Mouse (Mus musculus) kidney, adult 2 months (tissue): ENCODE measurements around the gene Ckap4.

Source experiments
- CTCF ChIP-seq: fragments of 200-500 bp; conservative IDR thresholded peaks from 2 replicates; pipeline ENCODE4 v1.5.1; 2011; ENCODE audit warnings: low read depth, mild to moderate bottlenecking, control low read depth, low read length, moderate library complexity, mixed read lengths; ENCODE audit not compliant: insufficient read depth, insufficient read length
- POLR2A ChIP-seq: fragments of 200-500 bp; IDR thresholded peaks from one replicate; pipeline ENCODE4 v1.6.1; 2011; ENCODE audit warnings: low read depth, low read length, control low read depth

DNA sequence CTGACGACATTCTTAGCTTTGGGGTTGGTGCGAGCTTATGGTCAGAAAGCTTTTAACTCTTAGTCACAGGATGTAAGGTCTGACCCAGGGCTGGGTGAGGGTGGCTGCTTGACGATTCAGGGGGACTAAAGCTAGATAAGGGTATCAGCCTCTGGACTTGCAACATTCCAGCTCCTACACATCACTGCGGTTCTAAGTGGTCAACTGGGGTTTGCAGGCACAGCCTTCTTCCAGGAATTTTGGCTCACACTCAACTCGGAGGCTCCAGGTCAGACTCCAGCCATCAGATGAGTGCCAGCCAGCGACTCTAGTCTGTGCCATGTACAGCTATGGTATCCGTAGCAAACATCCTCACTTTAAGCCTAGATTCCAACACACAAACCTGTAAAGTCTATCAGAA lies 39.4 kb downstream of the Ckap4 start:
- no peak for TF ChIP-seq POLR2A
- TF ChIP-seq CTCF = no peak
